Mouse (Mus musculus): ENCODE results near the gene Pex13.
"Not testable (repeated sequence)": the region's sequence is repeated elsewhere in the genome, so short reads cannot be mapped to it uniquely, and the experiment has no call there.

The Pex13 gene

GRCm38 (mm10) chr11:23634573-23634972 lies 31.2 kb downstream of the Pex13 start:
- DNase-seq = peak; percentile 39

- DNase-seq = no peak
Observed at GRCm38 (mm10) chr11:23633879-23634215, 31.9 kb downstream of the Pex13 start.

- peak; percentile 82 for DNase-seq
Observed at GRCm38 (mm10) chr11:23632945-23633878, 32.5 kb downstream of the Pex13 start, which contains the start of gene 0610010F05Rik. TSS of gene 0610010F05Rik (minus strand) at chr11:23633639.

- no peak for DNase-seq
Observed at GRCm38 (mm10) chr11:23630664-23631063, 35.1 kb downstream of the Pex13 start.

GRCm38 (mm10) chr11:23618995-23619394 lies 46.8 kb downstream of the Pex13 start:
- no peak for DNase-seq

GRCm38 (mm10) chr11:23614546-23614945 lies 51.2 kb downstream of the Pex13 start:
- DNase-seq = no peak

- not testable (repeated sequence) for DNase-seq
Observed at GRCm38 (mm10) chr11:23607291-23607690, 58.5 kb downstream of the Pex13 start.

Measured in cerebellum, adult 9-10 months (tissue).